Mouse (Mus musculus): ENCODE measurements at regions not wholly inside any gene's neighbourhood (a gene's known extent, or its start where the extent isn't known, plus 50 kb on each side); places are given as distances from the start of the nearest gene placed in this dataset.
"Not testable (repeated sequence)": the region's sequence is repeated elsewhere in the genome, so short reads cannot be mapped to it uniquely, and the experiment has no call there.

GRCm38 (mm10) chr5:148820476-148820875 lies 108.6 kb downstream of the Katnal1 start:
- DNase-seq, result peak; percentile 29

GRCm38 (mm10) chr5:148819423-148819822 lies 109.7 kb downstream of the Katnal1 start:
- DNase-seq, result peak; percentile 63

GRCm38 (mm10) chr5:148818746-148819145 lies 110.4 kb downstream of the Katnal1 start:
- DNase-seq, result no peak

DNA sequence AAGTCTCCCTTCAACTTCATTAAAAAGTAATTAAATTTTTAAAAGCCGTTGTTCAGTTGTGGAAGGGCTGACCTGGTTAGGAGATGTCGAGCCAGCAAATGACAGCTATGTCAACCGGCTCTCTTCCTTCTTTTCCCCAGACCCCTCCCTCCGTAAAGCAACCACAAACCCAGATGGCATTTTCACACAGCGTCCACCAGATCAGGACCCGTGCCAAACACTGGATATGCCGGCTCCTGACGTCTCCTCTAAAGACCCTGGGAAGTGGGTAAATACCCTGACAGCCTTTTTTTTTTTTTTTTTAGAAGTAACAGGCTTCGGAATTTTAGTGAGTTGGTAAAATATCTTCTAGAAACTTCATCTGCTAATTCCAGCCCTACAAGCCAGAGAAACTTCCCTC lies 116.3 kb downstream of the Katnal1 start:
- DNase-seq, result no peak

DNA sequence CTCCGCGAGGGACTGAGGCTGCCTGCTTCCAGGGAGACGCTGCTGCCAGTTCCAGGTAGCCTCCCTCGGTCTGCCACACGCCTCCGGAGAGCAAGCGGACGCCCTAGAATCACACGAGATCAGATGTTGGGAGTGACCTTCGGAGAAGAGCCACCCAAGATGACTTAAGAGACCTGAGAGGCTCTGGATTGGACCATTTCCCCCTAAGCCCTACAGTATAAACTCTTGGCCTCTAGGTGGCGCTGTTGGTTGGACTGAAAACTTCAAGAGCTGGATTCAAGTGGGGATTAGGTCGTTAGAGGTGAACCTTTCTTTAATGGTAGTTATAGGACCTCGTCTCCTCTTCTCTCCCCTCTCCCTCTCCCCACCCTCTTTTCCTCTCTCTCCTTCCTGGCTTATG lies 117.1 kb downstream of the Katnal1 start:
- DNase-seq, result peak; percentile 75

DNA sequence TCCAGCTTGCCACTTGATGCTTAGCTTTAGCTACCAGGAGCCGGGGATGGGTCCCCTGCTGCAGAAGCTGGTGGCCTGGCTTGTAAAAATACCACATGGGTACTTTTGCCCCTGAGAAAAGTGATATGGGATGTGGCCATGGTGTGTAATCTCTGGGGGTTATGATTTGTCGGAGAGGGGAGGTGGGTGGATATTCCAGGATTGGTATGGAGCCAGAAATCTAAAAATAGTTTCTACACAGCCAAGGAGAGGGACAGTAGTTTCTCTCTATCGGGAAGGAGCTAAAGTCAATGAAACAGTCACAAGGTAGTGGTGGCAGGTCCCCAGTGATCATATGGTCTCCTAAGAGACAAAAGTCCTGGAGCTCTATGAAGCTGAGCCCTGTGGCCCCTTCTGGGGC lies 119.6 kb downstream of the Katnal1 start:
- DNase-seq, result no peak

DNA sequence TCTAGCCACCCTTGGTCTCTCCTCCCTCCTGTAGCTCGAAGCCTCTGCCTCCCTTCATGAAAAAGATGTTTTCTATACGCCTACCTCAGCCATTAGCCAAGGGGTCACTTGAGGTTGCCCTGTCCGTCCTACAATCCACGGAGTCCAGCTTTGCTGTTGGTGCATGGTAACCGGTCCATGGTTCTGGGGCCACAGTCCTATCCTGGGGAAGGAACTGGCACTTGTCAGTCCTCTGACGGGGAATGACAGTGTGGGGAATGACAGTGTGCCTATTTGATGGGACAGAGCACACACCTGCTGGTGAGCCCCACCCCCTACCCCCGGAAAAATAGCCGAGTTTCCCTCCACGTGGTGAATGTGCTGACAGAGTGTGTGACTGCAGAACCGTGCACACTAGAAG lies 120.1 kb downstream of the Katnal1 start:
- no peak for DNase-seq

GRCm38 (mm10) chr5:148808426-148808825 lies 120.7 kb downstream of the Katnal1 start:
- peak; percentile 67 for DNase-seq

DNA sequence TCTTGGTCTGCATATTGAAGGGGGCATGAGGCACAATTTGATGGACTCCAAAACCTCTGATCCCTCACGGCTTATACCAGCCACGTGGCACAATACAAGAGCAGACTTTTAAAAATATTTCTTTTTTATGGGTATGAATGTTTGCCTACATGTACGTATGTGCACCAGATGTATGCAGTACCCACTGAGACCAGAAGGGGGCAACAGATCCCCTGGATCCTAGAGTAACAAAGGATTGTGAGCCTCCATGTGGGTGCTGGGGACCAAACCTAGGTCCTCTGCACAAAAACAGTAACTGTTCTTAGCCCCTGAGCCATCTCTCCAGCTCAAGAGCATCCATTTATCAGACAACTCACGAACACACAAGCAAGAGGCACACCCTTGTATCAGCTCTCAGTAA lies 121.5 kb downstream of the Katnal1 start:
- no peak for DNase-seq

GRCm38 (mm10) chr5:148805030-148805429 lies 124.1 kb downstream of the Katnal1 start:
- DNase-seq, result no peak

DNA sequence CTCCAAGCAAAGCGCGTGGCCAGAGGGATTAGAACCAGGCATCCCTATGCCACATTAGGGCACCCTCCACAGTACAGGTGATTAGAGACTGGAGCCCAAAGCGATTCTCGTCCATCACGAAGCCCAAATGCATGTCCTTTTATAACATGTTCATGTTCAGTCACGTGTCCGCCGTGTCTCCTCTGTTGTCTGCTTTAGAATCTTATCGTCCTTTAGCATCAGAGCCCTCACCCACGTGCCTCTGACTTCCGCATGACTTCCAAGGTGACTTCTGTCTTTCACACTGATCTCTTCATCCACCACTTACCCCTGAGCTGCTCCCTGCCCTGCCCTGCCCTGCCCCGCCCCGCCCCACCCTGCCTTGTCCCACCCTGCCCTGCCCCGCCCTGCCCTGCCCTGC lies 125.3 kb downstream of the Katnal1 start:
- DNase-seq, result no peak

DNA sequence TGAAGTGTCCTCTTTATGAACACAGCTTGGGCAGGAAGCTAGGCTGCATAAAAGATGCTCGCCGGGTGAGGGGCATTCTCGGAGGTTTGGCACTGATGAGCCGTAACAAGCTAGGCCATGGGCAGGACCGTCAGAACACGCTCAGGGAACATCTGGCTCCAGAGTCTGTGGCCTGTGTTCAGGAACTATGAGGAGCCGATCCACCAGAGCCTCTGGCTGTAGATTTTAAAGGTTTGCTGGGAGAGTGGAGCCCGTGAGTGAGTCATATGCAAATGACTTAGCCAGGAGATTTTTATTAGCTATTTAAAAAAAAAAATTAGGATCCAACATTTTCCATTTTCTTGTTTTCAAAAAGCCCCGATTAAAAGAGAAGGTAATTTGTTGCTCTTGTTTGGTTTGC lies 126.4 kb downstream of the Katnal1 start:
- no peak for DNase-seq

GRCm38 (mm10) chr5:148798541-148798940 lies 130.6 kb downstream of the Katnal1 start:
- DNase-seq, result no peak

DNA sequence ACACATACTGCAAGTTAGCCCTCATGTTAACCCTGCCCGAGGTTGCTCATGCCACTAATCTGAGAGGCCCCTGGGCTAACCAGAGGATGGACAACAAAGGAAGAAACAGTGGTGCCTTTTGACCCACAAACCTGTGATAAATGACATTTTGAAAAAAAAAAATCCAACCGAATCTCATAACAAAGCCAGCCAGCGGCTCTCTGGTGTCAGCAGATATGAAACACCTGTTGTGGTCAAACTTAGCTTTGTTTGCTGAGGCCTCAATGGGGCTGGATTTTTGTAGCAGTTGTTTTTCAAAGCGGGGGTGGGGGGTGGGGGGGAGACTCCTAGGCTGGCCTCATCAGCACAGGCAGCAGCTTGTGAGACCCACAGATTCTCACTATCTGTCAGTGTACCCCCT lies 133.0 kb downstream of the Katnal1 start:
- no peak for DNase-seq

DNA sequence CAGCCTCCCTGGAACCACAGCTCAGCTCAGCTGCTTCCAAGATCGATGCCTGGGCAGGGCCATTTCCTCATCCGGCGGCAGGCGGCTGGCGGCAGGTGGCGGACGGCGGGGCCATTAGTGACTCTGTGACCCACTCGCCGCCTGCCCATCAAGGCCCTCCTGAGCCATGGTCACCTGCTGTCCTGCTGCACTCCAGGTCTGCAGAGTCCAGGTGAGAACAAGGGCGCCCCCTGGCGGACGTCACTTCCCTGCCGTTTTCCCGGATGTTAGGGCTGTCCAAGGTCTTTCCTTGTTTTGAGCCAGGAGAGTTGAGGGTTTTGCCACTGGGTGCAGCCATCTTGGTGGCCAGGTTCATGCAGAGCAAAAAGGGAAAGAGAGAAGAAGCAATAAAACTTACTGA lies 134.7 kb downstream of the Katnal1 start:
- peak; percentile 83 for DNase-seq

- peak; percentile 89 for DNase-seq
Observed at GRCm38 (mm10) chr5:148792736-148793440, 136.2 kb downstream of the Katnal1 start.

DNA sequence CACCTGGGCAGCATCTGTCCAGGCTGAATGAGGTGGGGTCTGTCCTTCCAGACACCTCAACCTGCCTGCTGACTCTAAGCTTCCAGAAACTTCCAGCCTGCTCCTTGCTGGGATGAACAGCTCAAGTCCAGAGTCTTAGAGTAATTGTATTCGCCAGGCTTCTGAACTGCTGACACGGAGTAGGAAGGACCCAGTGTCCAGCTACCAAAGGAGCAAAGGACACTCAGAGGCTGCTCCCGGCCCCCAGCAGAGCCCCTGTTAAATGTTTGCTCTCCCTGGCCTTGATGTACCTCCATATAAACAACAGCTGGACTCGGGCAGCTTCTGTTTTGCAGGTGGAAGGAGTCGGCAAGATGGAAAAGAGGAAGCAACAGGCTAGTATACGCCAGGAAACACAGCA lies 137.5 kb downstream of the Katnal1 start:
- DNase-seq, result peak; percentile 57

DNA sequence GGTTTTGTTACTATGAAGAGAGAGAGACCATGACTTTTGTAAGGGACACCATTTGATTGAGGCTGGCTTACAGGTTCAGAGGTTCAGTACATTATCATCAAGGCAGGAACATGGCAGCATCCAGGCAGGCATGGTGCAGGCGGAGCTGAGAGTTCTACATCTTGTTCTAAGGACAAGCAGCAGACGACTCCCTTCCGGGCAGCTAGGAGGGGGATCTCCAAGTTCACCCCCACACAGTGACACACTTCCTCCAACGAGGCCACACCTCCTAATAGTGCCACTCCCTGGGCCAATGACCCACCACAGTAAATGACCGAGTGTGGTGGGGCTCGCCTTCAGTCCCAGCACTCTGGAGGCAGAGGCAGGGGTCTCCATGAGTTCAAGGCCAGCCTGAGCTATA lies 138.8 kb downstream of the Katnal1 start:
- DNase-seq, result not testable (repeated sequence)

DNA sequence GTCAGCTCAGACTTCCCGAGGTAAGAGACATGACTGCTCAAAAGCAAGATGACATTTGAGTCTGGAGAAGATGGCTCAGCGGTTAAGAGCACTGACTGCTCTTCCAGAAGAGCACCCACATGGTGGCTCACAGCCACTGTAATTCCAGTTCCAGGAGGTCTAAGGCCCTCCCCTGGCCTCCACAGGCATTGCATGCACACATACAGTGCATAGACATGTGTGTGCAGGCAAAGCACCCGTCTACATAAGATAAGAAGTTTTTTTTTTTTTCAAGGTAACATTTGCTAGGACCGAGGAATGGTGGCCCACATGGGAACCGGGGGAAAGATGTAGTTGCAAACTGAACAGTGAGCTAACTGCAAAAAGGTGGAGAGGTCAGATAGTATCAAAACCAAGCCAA lies 139.3 kb downstream of the Katnal1 start:
- no peak for DNase-seq

DNA sequence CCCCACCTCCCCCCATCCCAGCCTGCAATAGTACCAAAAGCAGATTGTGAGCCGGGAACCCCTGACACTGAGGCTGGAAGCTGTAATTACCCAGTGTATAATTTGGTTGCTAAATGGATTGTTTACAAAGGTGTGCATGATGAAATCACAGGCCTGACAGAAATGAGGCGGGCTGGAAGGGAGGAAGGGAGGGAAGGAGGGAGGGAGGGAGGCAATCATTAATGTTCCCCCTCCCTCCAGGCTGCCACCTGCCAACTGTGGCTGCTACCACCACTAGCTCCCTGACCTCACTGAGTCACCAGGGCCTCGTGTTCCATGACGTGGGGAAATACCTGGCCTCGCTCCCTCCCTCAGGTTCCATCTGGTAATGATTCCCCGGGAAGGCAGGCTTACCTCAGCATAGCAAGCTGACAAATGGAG lies 140.0 kb downstream of the Katnal1 start:
- DNase-seq, result peak; percentile 94

DNA sequence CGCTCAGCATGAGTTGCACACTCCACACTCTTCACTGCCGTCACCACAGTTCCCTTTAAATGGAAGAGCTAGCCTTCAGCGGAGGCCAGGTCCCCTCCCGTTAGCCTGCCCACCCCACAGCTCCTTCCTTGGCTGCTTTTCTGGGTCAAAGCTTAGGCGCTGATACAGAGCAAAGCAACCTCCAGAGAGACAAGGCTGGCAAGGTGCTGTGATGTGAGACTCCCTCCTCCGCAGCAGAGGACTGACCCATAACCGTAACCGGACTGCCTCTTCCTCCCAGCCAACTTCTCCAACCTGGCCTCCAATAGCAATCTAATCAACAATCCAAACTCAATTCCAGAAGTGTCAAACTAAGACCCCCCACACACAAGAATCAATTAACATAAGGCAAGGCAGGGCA lies 140.4 kb downstream of the Katnal1 start:
- peak; percentile 30 for DNase-seq

- DNase-seq, result peak; percentile 44
Observed at GRCm38 (mm10) chr5:148787270-148787669, 141.8 kb downstream of the Katnal1 start.

GRCm38 (mm10) chr5:148781076-148781475 lies 148.0 kb downstream of the Katnal1 start:
- DNase-seq, result not testable (repeated sequence)

DNA sequence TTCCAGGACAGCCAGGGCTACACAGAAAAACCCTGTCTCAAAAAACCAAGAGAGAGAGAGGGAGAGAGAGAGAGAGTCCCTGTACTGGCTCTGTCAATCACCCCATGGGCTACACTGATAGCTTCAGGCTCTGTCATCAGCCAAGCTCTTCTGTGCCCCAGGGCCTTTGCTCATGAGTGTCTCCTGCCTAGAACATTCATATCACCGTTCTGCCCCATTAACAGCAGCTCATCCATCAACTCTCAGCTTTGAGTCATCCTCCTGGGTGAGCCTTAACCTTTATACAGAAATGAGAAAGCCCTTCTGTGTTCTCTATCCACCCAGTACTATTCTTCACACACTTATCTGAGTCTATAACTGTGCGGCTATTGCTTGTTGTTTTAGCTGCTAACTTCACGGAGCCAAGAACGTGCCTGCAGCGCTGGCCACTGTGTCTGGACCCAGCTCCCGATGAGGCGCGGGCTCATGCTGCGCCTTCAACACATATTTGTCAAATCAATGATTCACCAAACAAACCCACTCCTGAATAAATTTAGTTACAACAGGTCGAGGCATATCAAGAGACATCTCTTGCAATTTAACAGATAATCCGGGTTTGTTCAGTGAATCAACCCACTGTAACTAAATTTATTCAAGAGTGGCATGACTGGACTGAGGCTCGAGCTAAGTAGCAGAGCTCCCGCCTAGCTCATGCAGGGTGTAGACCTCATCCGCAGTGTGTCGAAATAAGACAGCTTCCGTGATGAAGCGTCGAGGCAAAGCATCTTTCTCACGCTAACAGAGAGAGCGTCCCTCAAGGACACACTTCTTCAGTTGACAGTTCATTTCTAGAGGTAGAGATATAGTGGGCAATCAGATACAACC lies 152.1 kb downstream of the Katnal1 start:
- no peak for DNase-seq

Measured in kidney, adult 9 months (tissue).